Mouse (Mus musculus): Measurements from ENCODE around the gene Reep1. TPM values are rescaled to one million over a fixed set of nuclear protein-coding genes. Genes with fewer than 3 reads are reported as not detected.

The Reep1 gene
- polyA plus RNA-seq (2012; rRNA removed), result 76.3 and 79.2 TPM in 2 replicates

- Histone ChIP-seq H3K4me3 (ENCODE audit: insufficient read depth, low read length) (peak within 1 kb of the TSS; percentile 81), H3K4me1 (ENCODE audit: control insufficient read depth, insufficient read depth, low read length) (peaks cover 5% of the 10 kb centered on the region), H3K27ac (ENCODE audit: insufficient read depth, low read length) (peak within 1 kb of the TSS; percentile 99)
- TF ChIP-seq CTCF (IDR thresholded peaks at IDR 0.05; ENCODE audit: extremely low read depth, insufficient read depth, low read length) (no peak), POLR2A (IDR thresholded peaks at IDR 0.05; ENCODE audit: extremely low read depth, insufficient read depth, low read length) (no peak)
Observed at GRCm38 (mm10) chr6:71707511-71708501, at the start of gene Reep1. Gene Reep1, plus strand, starts transcription at chr6:71707561.

- H3K4me3 ChIP-seq (ENCODE audit: insufficient read depth, low read length), result no peak overlapping the region
- H3K4me1 ChIP-seq (ENCODE audit: control insufficient read depth, insufficient read depth, low read length), result no peaks in the 10 kb centered on the region
- TF ChIP-seq CTCF (IDR thresholded peaks at IDR 0.05; ENCODE audit: extremely low read depth, insufficient read depth, low read length), result no peak
- no peak for TF ChIP-seq POLR2A (IDR thresholded peaks at IDR 0.05; ENCODE audit: extremely low read depth, insufficient read depth, low read length)
- H3K27ac ChIP-seq (ENCODE audit: insufficient read depth, low read length), result no peak overlapping the region
Observed at GRCm38 (mm10) chr6:71658290-71658689, 49.1 kb upstream of the Reep1 start.

- TF ChIP-seq POLR2A (IDR thresholded peaks at IDR 0.05; ENCODE audit: extremely low read depth, insufficient read depth, low read length) (no peak), CTCF (IDR thresholded peaks at IDR 0.05; ENCODE audit: extremely low read depth, insufficient read depth, low read length) (no peak)
- no peak overlapping the region for H3K4me3 ChIP-seq (ENCODE audit: insufficient read depth, low read length)
- H3K27ac ChIP-seq (ENCODE audit: insufficient read depth, low read length), result no peak overlapping the region
- no peaks in the 10 kb centered on the region for H3K4me1 ChIP-seq (ENCODE audit: control insufficient read depth, insufficient read depth, low read length)
Observed at GRCm38 (mm10) chr6:71664511-71664910, 42.9 kb upstream of the Reep1 start.

GRCm38 (mm10) chr6:71673166-71673565, 34.2 kb upstream of the Reep1 start:
- Histone ChIP-seq H3K27ac (ENCODE audit: insufficient read depth, low read length) (no peak overlapping the region), H3K4me1 (ENCODE audit: control insufficient read depth, insufficient read depth, low read length) (no peaks in the 10 kb centered on the region), H3K4me3 (ENCODE audit: insufficient read depth, low read length) (no peak overlapping the region)
- 0 out of 2 replicates have a peak, but pooled peaks have one; percentile 5 for TF ChIP-seq CTCF (IDR thresholded peaks at IDR 0.05; ENCODE audit: extremely low read depth, insufficient read depth, low read length)
- TF ChIP-seq POLR2A (IDR thresholded peaks at IDR 0.05; ENCODE audit: extremely low read depth, insufficient read depth, low read length), result no peak

GRCm38 (mm10) chr6:71678891-71679290, 28.5 kb upstream of the Reep1 start:
- no peak overlapping the region for H3K4me3 ChIP-seq (ENCODE audit: insufficient read depth, low read length)
- TF ChIP-seq POLR2A (IDR thresholded peaks at IDR 0.05; ENCODE audit: extremely low read depth, insufficient read depth, low read length) (no peak), CTCF (IDR thresholded peaks at IDR 0.05; ENCODE audit: extremely low read depth, insufficient read depth, low read length) (no peak)
- H3K27ac ChIP-seq (ENCODE audit: insufficient read depth, low read length), result no peak overlapping the region

GRCm38 (mm10) chr6:71695150-71695549, 12.2 kb upstream of the Reep1 start:
- Histone ChIP-seq H3K4me3 (ENCODE audit: insufficient read depth, low read length) (no peak overlapping the region), H3K27ac (ENCODE audit: insufficient read depth, low read length) (no peak overlapping the region), H3K4me1 (ENCODE audit: control insufficient read depth, insufficient read depth, low read length) (no peaks in the 10 kb centered on the region)
- no peak for TF ChIP-seq CTCF (IDR thresholded peaks at IDR 0.05; ENCODE audit: extremely low read depth, insufficient read depth, low read length)
- no peak for TF ChIP-seq POLR2A (IDR thresholded peaks at IDR 0.05; ENCODE audit: extremely low read depth, insufficient read depth, low read length)

More at GRCm38 (mm10) chr6:71678891-71679290, 28.5 kb upstream of the Reep1 start:
- H3K4me1 ChIP-seq (ENCODE audit: control insufficient read depth, insufficient read depth, low read length), result no peaks in the 10 kb centered on the region

- TF ChIP-seq POLR2A (IDR thresholded peaks at IDR 0.05; ENCODE audit: extremely low read depth, insufficient read depth, low read length) (no peak), CTCF (IDR thresholded peaks at IDR 0.05; ENCODE audit: extremely low read depth, insufficient read depth, low read length) (no peak)
- no peaks in the 10 kb centered on the region for H3K4me1 ChIP-seq (ENCODE audit: control insufficient read depth, insufficient read depth, low read length)
- H3K27ac ChIP-seq (ENCODE audit: insufficient read depth, low read length), result no peak overlapping the region
- H3K4me3 ChIP-seq (ENCODE audit: insufficient read depth, low read length), result no peak overlapping the region
Observed at GRCm38 (mm10) chr6:71695599-71695998, 11.8 kb upstream of the Reep1 start.

DNA sequence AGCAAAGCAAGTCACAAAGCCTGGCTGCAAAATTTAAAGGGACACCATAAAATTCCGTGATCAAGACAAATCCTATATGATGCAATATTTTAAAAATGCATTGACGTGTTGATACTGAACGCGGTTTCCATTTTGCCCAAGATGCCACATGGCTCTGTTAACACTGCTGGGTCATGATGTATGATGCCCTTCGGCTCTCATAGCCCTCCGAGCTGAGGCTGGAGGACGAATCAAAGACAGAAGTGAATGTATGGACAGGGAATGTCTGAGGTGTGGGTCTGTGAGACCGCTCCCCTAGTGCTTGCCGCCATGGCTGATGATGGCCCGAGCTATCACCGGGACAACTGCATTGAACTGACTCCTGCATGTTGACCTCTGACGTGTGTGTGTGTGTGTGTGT, 490 bp upstream of the Reep1 start:
- Histone ChIP-seq H3K4me1 (ENCODE audit: control insufficient read depth, insufficient read depth, low read length) (peaks cover 5% of the 10 kb centered on the region), H3K27ac (ENCODE audit: insufficient read depth, low read length) (no peak overlapping the region), H3K4me3 (ENCODE audit: insufficient read depth, low read length) (peak overlapping the region; percentile 81; the same call in 1 of the 2 replicates)
- TF ChIP-seq POLR2A (IDR thresholded peaks at IDR 0.05; ENCODE audit: extremely low read depth, insufficient read depth, low read length), result no peak
- no peak for TF ChIP-seq CTCF (IDR thresholded peaks at IDR 0.05; ENCODE audit: extremely low read depth, insufficient read depth, low read length)

- TF ChIP-seq POLR2A (IDR thresholded peaks at IDR 0.05; ENCODE audit: extremely low read depth, insufficient read depth, low read length) (no peak), CTCF (IDR thresholded peaks at IDR 0.05; ENCODE audit: extremely low read depth, insufficient read depth, low read length) (no peak)
- peak overlapping the region; percentile 81 for H3K4me3 ChIP-seq (ENCODE audit: insufficient read depth, low read length)
Observed at GRCm38 (mm10) chr6:71708528-71708927, 1.2 kb downstream of the Reep1 start.

DNA sequence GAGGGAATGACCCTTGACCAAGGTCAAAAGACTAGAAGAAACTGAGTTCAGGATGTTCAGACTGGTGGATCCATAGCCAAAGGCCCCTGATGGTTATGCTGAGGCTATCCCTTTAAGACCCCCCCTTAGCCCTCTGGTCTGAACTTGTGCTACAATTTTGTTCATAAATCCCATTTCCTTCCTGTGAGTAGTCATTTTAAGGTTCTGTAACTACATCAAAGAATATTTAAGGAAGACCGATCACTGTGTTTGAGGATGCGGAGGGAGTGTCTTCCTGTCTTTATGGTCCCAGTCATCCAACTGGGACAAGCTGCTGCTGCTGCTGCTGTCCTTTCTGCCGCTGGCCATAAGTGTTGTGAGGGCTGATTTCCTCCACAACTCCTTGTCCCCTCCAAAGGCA, 3.0 kb downstream of the Reep1 start:
- H3K4me3 ChIP-seq (ENCODE audit: insufficient read depth, low read length), result no peak overlapping the region
- no peak for TF ChIP-seq POLR2A (IDR thresholded peaks at IDR 0.05; ENCODE audit: extremely low read depth, insufficient read depth, low read length)
- no peak for TF ChIP-seq CTCF (IDR thresholded peaks at IDR 0.05; ENCODE audit: extremely low read depth, insufficient read depth, low read length)
- no peak overlapping the region for H3K27ac ChIP-seq (ENCODE audit: insufficient read depth, low read length)
- peaks cover 7% of the 10 kb centered on the region for H3K4me1 ChIP-seq (ENCODE audit: control insufficient read depth, insufficient read depth, low read length)

More at GRCm38 (mm10) chr6:71708528-71708927, 1.2 kb downstream of the Reep1 start:
- H3K27ac ChIP-seq (ENCODE audit: insufficient read depth, low read length), result peak overlapping the region; percentile 99
- peaks cover 5% of the 10 kb centered on the region for H3K4me1 ChIP-seq (ENCODE audit: control insufficient read depth, insufficient read depth, low read length)
